Mouse (Mus musculus) liver, embryonic 18 days (tissue): ENCODE measurements around the gene Best1. TPM values are rescaled to one million over a fixed set of nuclear protein-coding genes. Genes with fewer than 3 reads are reported as not detected.

Experiments
- polyA plus RNA-seq: library from polyadenylated mRNA; depleted of rRNA; stranded (reverse); fragments of >200 nt; gene quantifications from 2 replicates; pipeline ENCODE4 v1.2.3, GENCODE M21; 2012; rRNA removed

The Best1 gene
- polyA plus RNA-seq = 0.02 and 0.07 TPM in 2 replicates

GRCm38 (mm10) chr19:10001206-10001969 is at the start of gene Best1, which contains the start of gene Rab3il1:
Gene Best1 (minus strand): TSS chr19:10001633.
Gene Rab3il1 (plus strand): TSS chr19:10001669.

GRCm38 (mm10) chr19:10041388-10042148 is 40.1 kb upstream of the Best1 start, which contains the start of gene Fads3:
Gene Fads3 (plus strand): TSS chr19:10041569.

GRCm38 (mm10) chr19:9980258-9980657 is 21.2 kb downstream of the Best1 start, which contains the start of gene Fth1:
Gene Fth1 (plus strand): TSS chr19:9980598.

Other genes starting within 250 kb of the Best1 start
- gene Scgb2a2, start 154.1 kb downstream of the Best1 start, polyA plus RNA-seq = not detected in 2 replicates
- 28.8 and 35.6 TPM in 2 replicates for gene Incenp, start 102.1 kb downstream of the Best1 start, polyA plus RNA-seq
- 1,260 and 1,453 TPM in 2 replicates for gene Fth1, start 21.0 kb downstream of the Best1 start, polyA plus RNA-seq
- gene Rab3il1, start within 50 bp of the Best1 start, polyA plus RNA-seq = 55.4 and 66.1 TPM in 2 replicates
- gene Fads3, start 39.9 kb upstream of the Best1 start, polyA plus RNA-seq = 7.6 and 8.8 TPM in 2 replicates
- gene Fads2, start 100.1 kb upstream of the Best1 start, polyA plus RNA-seq = 83.2 and 157 TPM in 2 replicates
- gene Fads1, start 181.3 kb upstream of the Best1 start, polyA plus RNA-seq = 57.9 and 75.8 TPM in 2 replicates
- 79.7 and 88.9 TPM in 2 replicates for gene Tmem258, start 202.4 kb upstream of the Best1 start, polyA plus RNA-seq
- 30.4 and 32.9 TPM in 2 replicates for gene Fen1, start 202.5 kb upstream of the Best1 start, polyA plus RNA-seq
- 4.6 and 6.9 TPM in 2 replicates for gene Myrf, start 239.1 kb upstream of the Best1 start, polyA plus RNA-seq